Mouse (Mus musculus): ENCODE data around the gene Gm15217.

The Gm15217 gene

DNA sequence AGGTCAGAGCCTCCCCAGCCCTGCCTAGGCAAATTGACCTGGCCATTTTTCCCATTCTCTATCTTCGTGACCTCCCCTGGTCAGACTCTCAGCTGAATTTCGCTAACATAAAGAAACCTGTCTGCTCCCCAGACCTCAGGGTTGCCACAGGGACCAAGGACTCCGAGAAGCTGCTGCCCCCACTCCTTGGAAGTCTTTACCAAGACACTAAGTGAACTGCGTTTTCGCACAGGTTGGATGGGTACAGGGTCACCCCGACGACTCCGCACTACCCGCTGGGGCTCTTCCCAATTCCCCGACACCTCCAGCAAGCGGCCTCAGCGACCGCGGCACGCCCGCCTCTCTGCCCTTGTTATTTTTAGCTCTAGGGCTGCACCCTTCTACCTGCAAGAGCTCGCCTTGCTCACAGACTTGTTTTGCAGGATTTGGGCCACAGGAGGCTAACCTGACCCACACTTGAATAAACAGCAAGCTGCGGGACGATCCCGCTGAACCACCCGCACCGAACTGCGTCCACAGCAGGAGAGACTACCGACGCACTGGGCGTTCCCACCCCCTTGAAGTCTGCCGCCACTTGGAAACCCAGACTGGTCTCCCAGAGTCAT, 19.0 kb downstream of the Gm15217 start:
- no peak for DNase-seq (ENCODE audit: low spot score in 2 of 2)

DNA sequence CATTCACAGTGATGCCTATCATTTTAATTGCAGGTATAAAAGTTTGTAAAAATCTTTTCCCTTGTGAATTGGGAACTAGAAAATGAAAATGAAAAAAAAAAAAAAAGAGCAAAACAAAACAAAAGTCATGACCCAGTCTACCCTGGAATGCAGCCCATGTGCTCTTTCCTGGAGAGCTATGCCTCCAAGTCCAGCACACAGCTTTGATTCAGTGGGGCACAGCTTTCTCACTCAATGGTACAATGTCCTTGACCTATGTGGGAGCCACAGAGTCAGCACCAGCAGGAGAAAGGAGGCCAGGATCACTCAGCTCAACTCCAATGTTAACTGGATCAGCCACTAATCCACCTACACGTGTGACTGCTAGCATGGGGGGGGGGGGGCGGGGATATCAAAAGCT, 20.7 kb downstream of the Gm15217 start:
- no peak for DNase-seq (ENCODE audit: low spot score in 2 of 2)

DNA sequence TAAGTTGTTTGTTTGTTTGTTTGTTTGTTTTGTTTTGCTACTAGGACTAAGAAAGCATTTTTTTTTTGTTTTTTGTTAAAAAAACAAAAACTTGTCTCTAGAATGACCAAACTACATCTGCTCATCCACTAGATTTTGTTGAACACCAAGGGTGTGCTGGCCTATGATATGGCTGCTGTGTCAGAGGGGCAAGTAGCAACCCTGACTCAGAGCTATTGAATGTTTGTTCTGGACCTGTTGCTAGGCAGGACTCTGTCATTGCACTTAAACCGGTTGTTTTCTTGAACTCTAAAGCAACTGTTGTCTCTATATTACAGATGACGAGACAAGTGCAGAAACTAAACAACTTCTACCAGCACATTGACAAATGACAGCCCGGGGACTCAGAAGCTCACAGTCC, 29.1 kb downstream of the Gm15217 start:
- DNase-seq (ENCODE audit: low spot score in 2 of 2), result no peak

DNA sequence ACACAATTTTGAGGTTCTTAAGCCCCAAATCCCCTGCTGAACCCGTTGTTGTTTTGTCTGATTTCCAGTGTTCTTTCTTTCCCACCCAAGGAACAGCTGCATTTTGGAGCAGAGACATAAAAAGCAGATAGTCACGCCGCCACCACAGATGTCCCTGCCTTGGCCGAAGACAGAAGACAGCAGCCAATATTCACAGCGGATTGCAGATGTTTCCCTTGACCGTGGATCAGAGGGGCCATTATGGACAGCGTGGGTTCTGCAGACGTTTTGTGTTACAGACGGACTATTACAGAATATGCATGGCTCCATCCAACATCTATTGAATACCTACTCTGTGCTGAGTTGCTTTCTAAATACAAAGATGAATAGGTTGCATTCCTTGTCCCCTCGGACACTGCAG, 29.8 kb downstream of the Gm15217 start:
- DNase-seq (ENCODE audit: low spot score in 2 of 2), result no peak

DNA sequence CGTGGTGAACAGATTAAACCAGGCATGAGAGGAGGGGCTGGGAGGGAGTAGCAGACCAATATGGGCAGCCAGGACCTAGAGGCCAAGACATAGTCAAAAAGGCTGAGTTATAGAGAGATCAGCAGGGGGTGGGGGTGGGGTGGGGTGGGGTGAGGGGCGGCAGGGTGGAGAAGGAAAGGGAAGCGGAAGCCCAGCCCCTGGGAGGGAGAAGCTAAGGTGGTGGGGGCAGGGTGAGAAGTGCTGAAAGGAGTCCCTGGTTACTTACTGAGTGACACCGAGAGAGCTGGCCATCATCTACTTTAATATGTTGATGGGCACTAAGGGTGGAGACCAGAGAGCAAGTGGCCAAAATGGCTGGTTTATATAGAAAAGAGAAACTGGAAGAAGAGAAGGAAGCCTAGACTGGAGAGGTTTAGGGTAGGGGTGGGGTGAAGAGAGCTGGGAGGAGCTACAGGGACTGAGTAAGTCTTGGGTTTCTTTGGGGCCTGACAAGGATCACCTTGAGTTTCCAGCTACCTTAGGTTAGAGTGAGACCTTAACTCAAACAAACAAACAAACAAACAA, 31.4 kb downstream of the Gm15217 start:
- no peak for DNase-seq (ENCODE audit: low spot score in 2 of 2)

DNA sequence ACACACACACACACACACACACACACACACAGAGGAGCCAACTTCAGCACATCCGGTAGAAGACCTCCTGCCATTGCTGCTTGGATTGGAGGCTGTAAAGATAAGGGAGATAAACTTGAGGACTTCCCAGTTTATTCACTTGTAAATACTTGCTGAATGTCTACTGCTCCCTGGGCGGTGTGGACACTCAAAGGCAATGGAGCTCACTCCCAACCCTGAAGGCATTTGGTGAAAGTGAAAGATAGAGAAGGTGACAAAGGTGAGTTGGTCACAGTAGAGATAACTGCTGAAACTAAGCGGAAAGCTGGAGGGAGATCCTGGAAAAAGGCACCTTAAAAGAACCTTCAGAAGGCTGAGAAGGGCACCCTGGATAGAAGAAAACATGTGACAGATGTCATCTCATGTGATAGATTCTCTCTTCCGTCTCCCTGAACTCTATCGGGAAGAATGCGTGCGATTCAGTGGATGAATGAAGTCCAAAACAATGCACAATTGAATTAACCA, 33.3 kb downstream of the Gm15217 start:
- no peak for DNase-seq (ENCODE audit: low spot score in 2 of 2)

DNA sequence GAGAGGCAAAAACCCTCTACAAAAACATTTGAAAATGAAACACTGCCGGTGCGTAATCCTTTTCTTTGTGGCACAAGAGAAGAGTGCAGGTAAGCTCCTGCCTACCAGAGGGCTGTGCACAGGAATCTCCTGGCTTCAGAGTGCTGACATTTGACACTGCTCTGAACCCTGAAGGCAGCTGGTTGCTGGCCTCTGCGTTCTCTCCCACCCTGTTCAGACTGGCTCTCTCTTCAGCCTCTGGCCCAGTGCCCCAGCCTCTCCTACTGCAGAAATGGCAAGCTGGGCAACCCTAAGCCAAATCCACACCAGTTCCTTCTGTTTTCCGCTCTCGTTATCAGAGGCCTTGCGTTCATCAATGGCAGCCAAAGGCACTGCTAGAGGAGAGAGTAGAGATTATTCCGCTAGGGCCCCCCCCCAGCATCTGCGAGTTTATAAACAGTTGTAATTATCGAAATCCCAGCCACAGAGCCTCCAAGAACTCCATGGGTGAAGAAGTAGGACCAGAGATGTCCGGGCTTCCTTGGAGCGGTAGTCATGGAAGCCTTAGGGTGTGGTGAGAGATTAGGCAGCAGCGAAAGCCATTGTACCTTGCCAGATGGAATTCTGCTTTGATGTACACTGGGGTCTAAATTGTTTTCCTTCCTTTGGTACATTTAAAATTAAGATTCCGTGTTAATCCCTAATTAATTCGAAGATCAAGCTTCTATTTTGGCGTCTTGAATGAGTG, 39.3 kb downstream of the Gm15217 start:
- no peak for DNase-seq (ENCODE audit: low spot score in 2 of 2)

DNA sequence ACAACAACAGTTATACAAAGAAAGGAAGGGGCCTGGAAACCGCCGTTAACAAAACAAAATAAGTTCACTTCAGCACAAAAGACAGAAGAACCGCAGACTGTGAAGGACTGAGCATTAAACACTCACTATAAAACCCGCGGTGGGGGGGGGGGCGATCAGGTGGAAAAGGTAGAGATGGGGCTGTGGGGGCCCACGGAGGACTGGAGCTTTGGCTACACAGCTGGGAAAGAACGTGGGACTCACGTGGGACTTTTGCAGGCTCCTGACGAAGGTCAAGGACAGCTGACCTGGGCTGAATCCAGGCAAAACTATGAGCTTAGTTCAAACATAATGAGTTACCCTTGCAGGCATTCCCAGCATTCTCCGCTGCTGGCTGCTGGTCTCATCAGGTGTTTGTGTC, 40.1 kb downstream of the Gm15217 start:
- DNase-seq (ENCODE audit: low spot score in 2 of 2), result no peak

DNA sequence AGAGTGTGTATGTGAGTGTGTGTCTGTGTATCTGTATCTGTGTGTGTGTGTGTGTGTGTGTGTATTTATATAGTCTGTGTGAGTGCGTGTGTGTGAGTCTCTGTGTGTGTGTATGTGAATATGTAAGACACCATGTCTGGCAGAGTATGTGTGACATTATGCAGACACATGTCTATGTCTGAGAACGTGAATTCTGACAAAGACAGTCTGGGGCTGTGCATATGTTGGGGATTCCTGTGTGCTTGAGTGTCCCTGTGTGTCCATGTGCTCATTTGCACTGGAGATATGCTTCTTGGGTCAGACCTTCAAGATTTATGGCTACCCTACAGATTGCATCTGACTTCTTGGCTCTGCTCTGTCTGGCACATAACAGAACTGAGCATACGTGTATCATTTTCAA, 42.6 kb downstream of the Gm15217 start:
- DNase-seq (ENCODE audit: low spot score in 2 of 2), result no peak

DNA sequence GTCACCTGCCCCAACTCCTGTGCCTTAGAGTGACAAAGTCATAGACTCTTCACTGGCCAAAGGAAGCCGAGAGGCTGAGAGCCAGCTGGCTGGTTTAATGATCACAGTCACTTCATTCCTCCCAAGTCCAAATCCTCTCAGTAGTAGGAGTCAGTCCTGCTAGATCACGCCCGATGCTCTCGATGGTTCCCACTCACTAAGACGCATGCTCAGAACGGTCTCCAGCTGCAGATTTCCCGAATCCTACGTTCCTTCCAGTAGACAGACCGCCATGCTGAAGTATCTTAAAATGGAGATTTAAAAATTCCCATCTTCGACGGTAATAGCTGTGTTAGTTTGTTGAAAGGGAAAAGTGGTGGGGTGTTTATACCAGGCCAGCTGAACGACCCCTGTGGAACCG, 48.0 kb downstream of the Gm15217 start:
- DNase-seq (ENCODE audit: low spot score in 2 of 2), result no peak

DNA sequence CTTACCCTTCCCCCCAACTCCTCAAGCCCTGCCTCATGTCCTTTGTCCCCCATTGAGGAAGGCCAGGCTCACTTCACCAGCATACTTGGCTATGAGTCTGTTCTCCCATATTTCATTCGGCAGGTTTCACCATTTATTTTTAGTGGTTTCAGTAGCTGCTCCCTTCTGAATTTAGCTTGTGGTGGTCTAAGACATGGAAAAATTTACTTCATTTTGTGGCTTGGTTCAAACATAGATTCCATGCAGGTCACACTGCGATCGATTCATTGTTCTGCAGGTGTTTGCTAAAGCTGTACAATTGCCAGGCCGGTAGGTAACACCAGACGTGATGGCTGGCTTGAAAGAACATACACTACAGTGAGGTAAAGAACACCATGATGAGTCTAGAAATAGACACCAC, 51.0 kb downstream of the Gm15217 start:
- DNase-seq (ENCODE audit: low spot score in 2 of 2), result no peak
